Mouse (Mus musculus) C2C12 (cell line): Measurements from ENCODE around the gene Gm10073. TPM values are rescaled to one million over a fixed set of nuclear protein-coding genes. Genes with fewer than 3 reads are reported as not detected.
"Not testable (repeated sequence)": the region's sequence is repeated elsewhere in the genome, so short reads cannot be mapped to it uniquely, and the experiment has no call there.

Source experiments
- H3K27me3 ChIP-seq: one replicate; pipeline ENCODE4 v1.6.1; 2011; ENCODE audit not compliant: control insufficient read depth, insufficient read depth, insufficient read length
- H3K36me3 ChIP-seq: one replicate; pipeline ENCODE4 v1.6.1; 2011; ENCODE audit not compliant: control insufficient read depth, insufficient read depth
- H3K4me3 ChIP-seq: one replicate; pipeline ENCODE4 v1.5.1; 2011; ENCODE audit warnings: mild to moderate bottlenecking, control low read depth; ENCODE audit not compliant: poor library complexity, insufficient read depth, severe bottlenecking
- H3K79me2 ChIP-seq: one replicate; pipeline ENCODE4 v1.6.1; 2011; ENCODE audit not compliant: control insufficient read depth, insufficient read depth
- H3K79me3 ChIP-seq: one replicate; pipeline ENCODE4 v1.6.1; 2011; ENCODE audit warnings: low read depth, control low read depth
- H3ac ChIP-seq: one replicate; pipeline ENCODE3; 2011; ENCODE audit warnings: low read depth; ENCODE audit not compliant: control insufficient read depth, insufficient read length
- CEBPB ChIP-seq: IDR thresholded peaks from one replicate; pipeline ENCODE4 v1.6.1; 2011; ENCODE audit warnings: low read depth, mild to moderate bottlenecking, control low read depth, moderate library complexity
- CTCF ChIP-seq: IDR thresholded peaks from one replicate; pipeline ENCODE4 v1.5.1; 2011; ENCODE audit not compliant: control insufficient read depth, insufficient read depth, insufficient read length
- FOSL1 ChIP-seq: IDR thresholded peaks from one replicate; pipeline ENCODE4 v1.8.0; 2011; ENCODE audit warnings: mild to moderate bottlenecking, low read length; ENCODE audit not compliant: poor library complexity, insufficient read depth, severe bottlenecking
- MAX ChIP-seq: IDR thresholded peaks from one replicate; pipeline ENCODE4 v1.6.1; 2011; ENCODE audit warnings: mild to moderate bottlenecking, control low read depth
- MYOD1 ChIP-seq: IDR thresholded peaks from one replicate; pipeline ENCODE4 v1.6.1; 2011; ENCODE audit warnings: low read depth; ENCODE audit not compliant: control insufficient read depth, insufficient read length
- MYOG ChIP-seq: IDR thresholded peaks from one replicate; pipeline ENCODE4 v1.6.1; 2011; ENCODE audit not compliant: control insufficient read depth, insufficient read length; ENCODE audit errors: extremely low read depth
- USF1 ChIP-seq: IDR thresholded peaks from one replicate; pipeline ENCODE4 v1.6.1; 2011; ENCODE audit warnings: low read depth, mild to moderate bottlenecking, control low read depth, moderate library complexity
- polyA plus RNA-seq: library from polyadenylated mRNA; unstranded; fragments of >200 nt; fragmentation: generic; extraction: Trizol; gene quantifications from one replicate; pipeline ENCODE4 v1.2.1, GENCODE M21; 2012; ENCODE audit warnings: missing spikeins

Gm10073 gene
- polyA plus RNA-seq, 1 experiment, result 107 TPM

DNA sequence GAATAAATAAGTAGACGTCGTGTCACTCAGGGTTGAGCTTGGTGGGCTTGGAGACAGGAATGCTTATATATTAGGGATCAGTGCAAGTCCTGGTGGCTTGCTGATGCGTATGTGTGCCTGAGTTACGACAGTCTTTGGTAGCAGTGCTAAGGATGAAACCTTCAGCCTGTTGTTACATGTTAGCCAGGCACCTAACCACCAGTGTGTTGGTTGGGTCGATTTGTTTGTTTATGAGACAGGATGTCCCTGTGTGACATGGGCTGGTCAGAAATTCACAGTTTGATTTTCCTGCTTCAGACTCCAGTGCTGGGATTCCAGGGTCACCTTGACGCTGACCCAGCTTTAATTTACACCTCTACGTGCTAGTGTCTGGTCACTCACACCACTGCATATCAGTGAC lies 32.4 kb upstream of the Gm10073 start:
- no peaks in the 10 kb centered on the region for H3K27me3 ChIP-seq
- no peak overlapping the region for H3ac ChIP-seq
- no peaks in the 10 kb centered on the region for H3K79me2 ChIP-seq
- TF ChIP-seq MYOG (no peak), USF1 (no peak), CEBPB (no peak), MYOD1 (no peak), FOSL1 (no peak)
- no peaks in the 10 kb centered on the region for H3K36me3 ChIP-seq
- H3K4me3 ChIP-seq, result no peak overlapping the region
- H3K79me3 ChIP-seq, result no peaks in the 10 kb centered on the region

DNA sequence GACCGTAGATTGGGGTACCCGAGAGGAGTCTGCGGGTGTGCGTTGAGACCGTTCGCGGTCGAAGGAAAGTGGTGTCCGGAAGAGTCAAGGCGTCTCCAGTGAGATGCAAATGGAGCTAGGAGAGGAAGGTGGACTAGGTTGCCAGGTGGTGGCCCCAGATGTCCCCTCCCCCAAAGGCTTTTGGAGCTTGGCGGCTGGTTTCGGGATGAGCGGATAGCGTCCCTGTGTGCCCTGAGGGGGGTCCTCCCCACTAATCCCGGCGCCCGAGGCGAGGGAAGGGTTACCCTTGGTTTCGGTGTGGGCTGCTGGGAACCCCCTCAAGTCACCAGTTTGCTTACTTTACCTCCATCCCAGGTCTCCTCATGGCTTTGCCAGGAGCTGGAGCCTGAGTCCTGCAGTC lies 30.7 kb upstream of the Gm10073 start:
- Histone ChIP-seq H3K27me3 (no peaks in the 10 kb centered on the region), H3K4me3 (no peak overlapping the region), H3K36me3 (no peaks in the 10 kb centered on the region), H3ac (no peak overlapping the region), H3K79me3 (no peaks in the 10 kb centered on the region), H3K79me2 (no peaks in the 10 kb centered on the region)
- TF ChIP-seq MYOG, result no peak
- no peak for TF ChIP-seq MAX
- TF ChIP-seq CEBPB, result no peak
- TF ChIP-seq MYOD1, result no peak
- no peak for TF ChIP-seq FOSL1
- no peak for TF ChIP-seq USF1
- TF ChIP-seq CTCF, result no peak

DNA sequence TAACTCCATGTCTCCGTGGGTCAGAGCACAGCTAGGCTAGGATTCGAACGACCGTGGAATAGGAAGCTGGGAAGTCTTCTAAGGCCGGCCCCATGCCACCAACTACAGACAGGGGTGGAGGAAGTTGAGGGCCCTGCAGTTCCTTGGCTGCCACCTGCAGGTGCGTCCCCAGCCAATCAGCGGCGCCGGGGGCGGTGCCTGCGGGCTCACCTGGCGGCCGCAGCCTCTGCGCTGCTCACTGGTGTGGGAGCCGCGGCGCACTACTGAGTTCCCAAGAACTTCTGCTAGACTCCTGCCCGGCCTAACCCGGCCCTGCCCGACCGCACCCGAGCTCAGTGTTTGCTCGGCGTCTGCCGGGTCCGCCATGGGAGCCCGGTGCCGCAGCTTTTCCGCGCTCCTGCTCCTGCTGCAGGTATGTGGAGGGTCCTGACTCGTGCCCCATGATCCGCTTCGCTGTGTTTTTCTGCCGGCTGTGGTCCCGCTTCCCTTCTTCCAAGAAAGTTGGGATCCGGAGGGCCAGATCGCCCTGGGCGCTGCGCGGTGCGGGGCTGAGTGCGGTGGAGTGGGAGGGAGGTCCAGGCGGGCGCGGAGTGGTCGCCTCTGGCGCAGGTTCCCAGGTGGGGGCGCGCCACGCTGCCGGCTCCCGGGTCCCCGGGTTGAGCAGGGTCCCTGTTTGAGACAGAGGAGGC lies 30.0 kb upstream of the Gm10073 start, which contains the start of gene Cdh1:
Cdh1 (plus strand) TSS at position 221 of the 689 bp plus-strand sequence.
- TF ChIP-seq FOSL1 (no peak), USF1 (no peak), CTCF (no peak), MAX (no peak), MYOG (no peak), MYOD1 (no peak), CEBPB (no peak)
- H3K27me3 ChIP-seq, result no peaks in the 10 kb centered on the region
- H3K79me2 ChIP-seq, result no peaks in the 10 kb centered on the region
- no peak within 1 kb of the TSS for H3ac ChIP-seq
- H3K4me3 ChIP-seq, result no peak within 1 kb of the TSS
- H3K79me3 ChIP-seq, result no peaks in the 10 kb centered on the region
- no peaks in the 10 kb centered on the region for H3K36me3 ChIP-seq

DNA sequence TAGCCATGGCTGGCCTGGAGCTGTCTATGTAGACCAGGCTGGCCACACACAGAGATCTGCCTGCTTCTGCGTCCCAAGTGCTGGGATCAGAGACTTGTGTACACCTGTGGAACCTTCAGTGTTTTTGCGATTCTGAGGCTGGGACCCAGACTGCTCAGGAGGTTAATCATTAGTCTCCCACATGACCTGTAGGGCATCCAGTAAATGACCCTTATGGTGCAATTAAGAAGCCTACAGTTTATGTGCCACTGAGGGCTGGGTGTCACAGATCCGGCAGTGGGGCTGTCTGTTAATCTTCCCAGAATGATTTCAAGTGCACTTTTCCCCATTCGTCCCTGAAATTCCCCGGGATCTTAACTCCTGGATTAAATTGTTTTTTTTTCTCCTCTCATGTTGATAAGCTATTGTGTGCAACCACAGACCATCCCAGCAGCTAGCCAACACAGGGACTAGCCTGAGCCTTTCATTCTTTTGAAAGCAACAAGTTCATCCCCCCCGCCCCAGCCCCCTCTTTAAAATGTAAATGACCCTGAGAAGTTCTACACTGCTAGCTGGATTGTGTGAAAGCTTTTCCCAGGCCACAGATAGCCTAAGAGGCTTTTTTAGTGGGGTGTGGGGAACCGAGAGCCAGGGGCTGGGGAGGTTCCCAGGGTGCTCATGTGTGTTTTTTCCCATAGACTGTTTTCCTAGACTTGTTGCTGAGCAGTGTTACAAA lies 26.2 kb upstream of the Gm10073 start:
- TF ChIP-seq CTCF (no peak), FOSL1 (no peak), USF1 (no peak), MYOD1 (no peak), CEBPB (no peak), MAX (no peak), MYOG (no peak)
- Histone ChIP-seq H3K27me3 (no peaks in the 10 kb centered on the region), H3K79me3 (no peaks in the 10 kb centered on the region), H3K36me3 (no peaks in the 10 kb centered on the region), H3ac (no peak overlapping the region), H3K4me3 (no peak overlapping the region), H3K79me2 (no peaks in the 10 kb centered on the region)

DNA sequence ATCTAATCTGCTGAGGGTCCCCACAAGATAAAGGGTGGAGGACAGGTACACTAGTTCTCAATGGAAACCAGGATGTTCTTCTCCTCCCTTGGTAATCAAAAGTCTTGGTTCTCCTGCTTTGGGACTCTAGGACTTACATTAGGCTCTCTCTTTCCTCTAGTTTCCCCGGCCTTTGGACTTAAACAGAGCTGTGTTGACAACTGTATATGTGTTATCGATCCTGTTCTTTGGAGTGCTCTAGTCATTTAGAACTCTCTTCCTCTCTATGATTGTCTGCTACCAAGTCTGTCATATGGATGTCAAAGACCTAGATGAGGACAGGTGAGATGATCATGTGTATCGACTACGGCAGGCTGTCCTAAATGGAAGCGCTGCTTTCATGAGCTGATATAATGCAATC lies 23.8 kb upstream of the Gm10073 start:
- Histone ChIP-seq H3K4me3 (no peak overlapping the region), H3ac (no peak overlapping the region), H3K79me2 (no peaks in the 10 kb centered on the region), H3K36me3 (no peaks in the 10 kb centered on the region), H3K27me3 (no peaks in the 10 kb centered on the region), H3K79me3 (no peaks in the 10 kb centered on the region)
- TF ChIP-seq CTCF (no peak), CEBPB (no peak), MYOD1 (no peak), MAX (no peak), MYOG (no peak), FOSL1 (no peak), USF1 (no peak)

DNA sequence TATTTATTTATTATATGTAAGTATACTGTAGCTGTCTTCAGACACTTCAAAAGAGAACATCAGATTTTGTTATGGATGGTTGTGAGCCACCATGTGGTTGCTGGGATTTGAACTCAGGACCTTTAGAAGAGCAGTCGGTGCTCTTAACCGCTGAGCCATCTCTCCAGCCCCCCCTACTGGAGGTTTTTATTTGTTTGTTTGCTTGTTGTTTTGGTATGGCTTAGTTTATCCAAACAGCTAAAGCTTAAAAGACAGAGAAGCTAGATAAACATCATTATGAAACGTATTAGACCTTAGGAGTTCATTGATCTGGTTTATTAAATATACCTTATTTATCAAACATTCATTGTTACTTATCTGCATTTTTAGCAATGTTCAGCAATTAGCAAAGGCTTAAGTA lies 22.4 kb upstream of the Gm10073 start:
- not testable (repeated sequence) for H3K79me2 ChIP-seq, H3K79me3 ChIP-seq, H3K36me3 ChIP-seq, H3K4me3 ChIP-seq, H3K27me3 ChIP-seq, H3ac ChIP-seq
